Mouse (Mus musculus): Measurements from ENCODE around the gene Mrpl45. TPM values are rescaled to one million over a fixed set of nuclear protein-coding genes. Genes with fewer than 3 reads are reported as not detected.

Mrpl45 gene
- polyA plus RNA-seq, 1 experiment from 2014 or later = 57.2 TPM

DNA sequence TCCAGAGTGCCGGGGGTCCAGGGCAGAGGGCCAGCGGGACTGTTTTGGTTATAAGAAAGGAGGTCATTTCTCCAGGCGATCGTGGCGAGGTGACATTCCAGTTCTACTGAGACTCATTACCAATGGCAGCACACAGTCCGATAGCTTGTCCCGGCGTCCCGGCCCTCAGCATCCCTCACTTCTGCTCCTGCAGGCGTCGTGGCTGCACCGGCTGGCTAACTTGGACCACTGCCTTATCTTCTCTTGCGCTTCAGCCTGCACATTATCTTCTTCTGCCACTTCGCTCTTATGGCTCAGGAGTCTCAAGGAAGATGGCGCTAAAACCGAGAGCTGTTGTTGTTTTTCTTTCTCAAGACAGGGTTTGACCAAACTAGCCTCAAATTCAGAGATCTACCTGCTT lies 14.1 kb upstream of the Mrpl45 start:
- H3K4me2 ChIP-seq (ENCODE audit: low read depth, low read length) = no peak overlapping the region
- H3K27me3 ChIP-seq (ENCODE audit: control insufficient read depth, insufficient read depth, low read length) = no peaks in the 10 kb centered on the region
- no peak overlapping the region for H3K27ac ChIP-seq (replicated peaks; ENCODE audit: low read depth, low read length)
- no peaks in the 10 kb centered on the region for H3K9me3 ChIP-seq (replicated peaks; ENCODE audit: control insufficient read depth, low read length)
- no peak for ATAC-seq (replicated peaks; ENCODE audit: insufficient number of reproducible peaks, low FRiP score, low TSS enrichment, low read depth)
- no peak overlapping the region for H3K9ac ChIP-seq (replicated peaks; ENCODE audit: low read length)
- no peak overlapping the region for H3K4me3 ChIP-seq (ENCODE audit: low read depth, low read length)
- no peak for DNase-seq (ENCODE audit: low spot score)
- H3K4me1 ChIP-seq (ENCODE audit: control insufficient read depth, insufficient read depth, low read length) = no peaks in the 10 kb centered on the region
- H3K36me3 ChIP-seq (replicated peaks; ENCODE audit: control insufficient read depth, insufficient read depth, low read depth, low read length) = no peaks in the 10 kb centered on the region
- WGBS = 87% methylated on average over 16 of the region's 16 CpGs

DNA sequence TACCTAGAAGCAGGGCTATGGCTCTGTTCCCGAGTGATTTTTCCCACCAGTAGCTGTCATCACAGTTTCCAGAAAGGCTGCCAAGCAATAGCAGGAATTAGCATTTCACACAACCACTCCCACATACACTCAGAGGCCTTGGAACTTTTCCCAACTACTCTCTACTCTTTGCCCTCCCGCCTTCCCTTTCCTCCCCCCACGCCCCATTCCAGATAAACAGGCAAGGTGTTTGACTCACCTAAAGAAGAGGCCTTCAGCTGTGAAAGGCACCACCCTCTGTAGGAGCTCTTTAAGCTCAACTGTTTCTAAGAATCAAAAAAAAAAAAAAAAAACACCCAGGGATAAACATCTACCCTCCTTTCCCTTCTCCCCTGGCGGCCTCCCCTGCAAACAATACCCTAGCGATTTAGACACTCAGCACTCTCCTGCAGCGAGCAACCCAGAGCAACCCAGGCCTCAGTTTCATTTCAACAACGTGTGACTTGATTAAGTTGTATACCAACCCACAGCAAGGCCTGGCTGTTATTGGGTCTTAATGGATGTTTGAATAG lies 13.2 kb upstream of the Mrpl45 start:
- Histone ChIP-seq H3K9ac (replicated peaks; ENCODE audit: low read length) (no peak overlapping the region), H3K9me3 (replicated peaks; ENCODE audit: control insufficient read depth, low read length) (no peaks in the 10 kb centered on the region), H3K4me3 (ENCODE audit: low read depth, low read length) (no peak overlapping the region), H3K4me1 (ENCODE audit: control insufficient read depth, insufficient read depth, low read length) (no peaks in the 10 kb centered on the region), H3K36me3 (replicated peaks; ENCODE audit: control insufficient read depth, insufficient read depth, low read depth, low read length) (no peaks in the 10 kb centered on the region), H3K27ac (replicated peaks; ENCODE audit: low read depth, low read length) (no peak overlapping the region), H3K27me3 (ENCODE audit: control insufficient read depth, insufficient read depth, low read length) (no peaks in the 10 kb centered on the region), H3K4me2 (ENCODE audit: low read depth, low read length) (no peak overlapping the region)
- ATAC-seq (replicated peaks; ENCODE audit: insufficient number of reproducible peaks, low FRiP score, low TSS enrichment, low read depth) (no peak), DNase-seq (ENCODE audit: low spot score) (no peak)
- WGBS = 50% methylated on average over 7 of the region's 7 CpGs

DNA sequence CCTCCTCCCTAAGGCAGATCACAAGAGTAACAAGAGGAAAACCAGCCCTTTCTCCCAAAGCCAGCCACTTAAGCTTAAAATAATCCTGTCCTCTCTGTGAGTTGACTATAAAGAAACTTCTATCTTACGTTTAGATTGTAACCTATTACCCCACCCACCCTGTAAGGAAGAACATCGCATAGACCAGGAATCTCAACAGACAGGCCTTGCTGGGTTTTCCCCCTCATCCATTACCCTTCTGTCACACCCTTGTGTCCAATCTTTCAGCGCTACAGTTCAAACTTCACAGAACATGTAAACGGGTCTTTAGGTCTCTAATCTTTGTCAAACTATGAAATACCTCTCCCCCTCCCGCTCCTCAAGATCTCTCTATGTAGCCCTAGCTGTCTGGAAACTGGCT lies 10.9 kb upstream of the Mrpl45 start:
- 76% methylated on average over 5 of the region's 5 CpGs for WGBS
- Histone ChIP-seq H3K4me3 (ENCODE audit: low read depth, low read length) (no peak overlapping the region), H3K4me2 (ENCODE audit: low read depth, low read length) (no peak overlapping the region), H3K36me3 (replicated peaks; ENCODE audit: control insufficient read depth, insufficient read depth, low read depth, low read length) (no peaks in the 10 kb centered on the region), H3K9ac (replicated peaks; ENCODE audit: low read length) (no peak overlapping the region), H3K9me3 (replicated peaks; ENCODE audit: control insufficient read depth, low read length) (no peaks in the 10 kb centered on the region), H3K27me3 (ENCODE audit: control insufficient read depth, insufficient read depth, low read length) (no peaks in the 10 kb centered on the region), H3K4me1 (ENCODE audit: control insufficient read depth, insufficient read depth, low read length) (no peaks in the 10 kb centered on the region), H3K27ac (replicated peaks; ENCODE audit: low read depth, low read length) (no peak overlapping the region)
- no peak for DNase-seq (ENCODE audit: low spot score)
- no peak for ATAC-seq (replicated peaks; ENCODE audit: insufficient number of reproducible peaks, low FRiP score, low TSS enrichment, low read depth)

DNA sequence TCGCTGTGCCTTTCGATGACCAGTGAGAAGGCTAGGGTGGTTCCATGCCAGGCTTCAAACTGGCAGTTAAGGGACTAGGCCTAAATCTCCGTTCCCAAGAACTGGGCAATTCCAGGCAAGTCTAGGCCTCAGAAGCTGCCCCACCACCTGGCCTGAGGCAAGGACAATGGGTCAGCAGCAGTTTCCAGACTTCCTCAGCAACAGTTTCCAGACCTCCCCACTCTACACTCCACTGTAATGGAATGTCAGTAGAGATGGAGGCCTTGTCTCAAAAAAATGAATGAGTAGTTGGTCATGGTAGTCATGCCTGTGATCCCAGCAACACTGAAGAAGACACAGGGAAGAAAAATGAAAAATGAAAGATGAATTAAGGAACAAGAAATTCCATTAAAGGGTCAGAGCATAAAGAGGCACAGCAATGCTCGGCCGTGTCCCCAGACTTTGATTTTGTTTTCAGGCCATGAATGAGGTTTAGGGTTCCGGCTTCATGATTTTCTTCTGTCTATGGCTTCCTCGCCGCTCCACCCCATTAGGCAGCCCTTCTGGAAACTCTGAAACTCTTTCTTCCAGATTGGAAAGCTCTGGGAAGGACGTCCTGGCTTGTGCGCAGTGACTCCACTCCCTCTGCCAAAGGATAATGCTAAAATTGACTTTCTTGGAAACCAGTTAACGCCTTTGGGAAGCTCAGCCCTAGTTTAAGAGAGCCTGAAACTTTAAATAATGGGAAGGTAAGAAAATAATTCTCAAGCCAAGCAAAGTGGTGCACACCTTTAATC lies 8.0 kb upstream of the Mrpl45 start:
- 93% methylated on average over 11 of the region's 11 CpGs for WGBS
- ATAC-seq (replicated peaks; ENCODE audit: insufficient number of reproducible peaks, low FRiP score, low TSS enrichment, low read depth) (no peak), DNase-seq (ENCODE audit: low spot score) (no peak)
- Histone ChIP-seq H3K4me1 (ENCODE audit: control insufficient read depth, insufficient read depth, low read length) (0 out of 2 replicates have a peak, but pooled peaks cover 3% of the 10 kb centered on the region), H3K27me3 (ENCODE audit: control insufficient read depth, insufficient read depth, low read length) (no peaks in the 10 kb centered on the region), H3K9ac (replicated peaks; ENCODE audit: low read length) (no peak overlapping the region), H3K27ac (replicated peaks; ENCODE audit: low read depth, low read length) (no peak overlapping the region), H3K4me3 (ENCODE audit: low read depth, low read length) (no peak overlapping the region), H3K9me3 (replicated peaks; ENCODE audit: control insufficient read depth, low read length) (no peaks in the 10 kb centered on the region), H3K4me2 (ENCODE audit: low read depth, low read length) (no peak overlapping the region), H3K36me3 (replicated peaks; ENCODE audit: control insufficient read depth, insufficient read depth, low read depth, low read length) (no peaks in the 10 kb centered on the region)

GRCm38 (mm10) chr11:97308806-97309450 lies 6.6 kb upstream of the Mrpl45 start:
- 49% methylated on average over 3 of the region's 3 CpGs for WGBS
- no peak overlapping the region; the same call in 1 of the 2 replicates for H3K9ac ChIP-seq (replicated peaks; ENCODE audit: low read length)

DNA sequence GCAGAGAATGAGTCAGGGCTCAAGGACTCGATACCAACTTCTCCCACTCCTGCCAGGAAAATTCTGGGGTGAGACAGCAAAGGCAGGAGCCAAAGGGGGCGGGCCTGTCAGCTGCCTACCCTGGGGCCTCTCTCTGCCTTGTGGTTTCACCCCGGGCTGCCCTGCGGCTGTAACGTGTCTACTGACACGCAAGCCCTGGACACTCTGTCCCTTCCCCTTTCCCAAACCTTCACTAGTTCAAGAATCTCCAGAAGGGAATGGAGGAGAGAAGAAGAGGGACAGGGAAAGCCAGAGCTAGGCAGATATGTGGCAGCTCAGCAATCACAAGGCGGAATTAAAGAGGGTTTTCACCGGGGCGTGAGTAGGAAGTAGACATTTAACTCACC lies 6.1 kb upstream of the Mrpl45 start:
- WGBS = 2% methylated on average over 9 of the region's 9 CpGs
- no peak overlapping the region for H3K27ac ChIP-seq (replicated peaks; ENCODE audit: low read depth, low read length)

More at GRCm38 (mm10) chr11:97308806-97309450, 6.6 kb upstream of the Mrpl45 start:
- DNase-seq (ENCODE audit: low spot score) (no peak), ATAC-seq (replicated peaks; ENCODE audit: insufficient number of reproducible peaks, low FRiP score, low TSS enrichment, low read depth) (no peak)
- Histone ChIP-seq H3K4me3 (ENCODE audit: low read depth, low read length) (peak overlapping the region; percentile 32), H3K9me3 (replicated peaks; ENCODE audit: control insufficient read depth, low read length) (no peaks in the 10 kb centered on the region), H3K27ac (replicated peaks; ENCODE audit: low read depth, low read length) (no peak overlapping the region), H3K36me3 (replicated peaks; ENCODE audit: control insufficient read depth, insufficient read depth, low read depth, low read length) (no peaks in the 10 kb centered on the region), H3K4me1 (ENCODE audit: control insufficient read depth, insufficient read depth, low read length) (0 out of 2 replicates have a peak, but pooled peaks cover 3% of the 10 kb centered on the region), H3K27me3 (ENCODE audit: control insufficient read depth, insufficient read depth, low read length) (no peaks in the 10 kb centered on the region), H3K4me2 (ENCODE audit: low read depth, low read length) (peak overlapping the region; percentile 64; the same call in 1 of the 2 replicates)

GRCm38 (mm10) chr11:97309911-97310571 lies 5.5 kb upstream of the Mrpl45 start:
- Histone ChIP-seq H3K4me3 (ENCODE audit: low read depth, low read length) (peak overlapping the region; percentile 32), H3K27me3 (ENCODE audit: control insufficient read depth, insufficient read depth, low read length) (no peaks in the 10 kb centered on the region), H3K9ac (replicated peaks; ENCODE audit: low read length) (peak overlapping the region; percentile 43), H3K9me3 (replicated peaks; ENCODE audit: control insufficient read depth, low read length) (no peaks in the 10 kb centered on the region), H3K4me2 (ENCODE audit: low read depth, low read length) (peak overlapping the region; percentile 64), H3K36me3 (replicated peaks; ENCODE audit: control insufficient read depth, insufficient read depth, low read depth, low read length) (no peaks in the 10 kb centered on the region), H3K4me1 (ENCODE audit: control insufficient read depth, insufficient read depth, low read length) (0 out of 2 replicates have a peak, but pooled peaks cover 3% of the 10 kb centered on the region), H3K27ac (replicated peaks; ENCODE audit: low read depth, low read length) (no peak overlapping the region)
- peak; percentile 58 for ATAC-seq (replicated peaks; ENCODE audit: insufficient number of reproducible peaks, low FRiP score, low TSS enrichment, low read depth)
- peak; percentile 94 for DNase-seq (ENCODE audit: low spot score)
- WGBS = 1% methylated on average over 25 of the region's 25 CpGs

More for the DNA sequence above, 6.1 kb upstream of the Mrpl45 start:
- Histone ChIP-seq H3K4me2 (ENCODE audit: low read depth, low read length) (peak overlapping the region; percentile 64), H3K27me3 (ENCODE audit: control insufficient read depth, insufficient read depth, low read length) (no peaks in the 10 kb centered on the region), H3K36me3 (replicated peaks; ENCODE audit: control insufficient read depth, insufficient read depth, low read depth, low read length) (no peaks in the 10 kb centered on the region), H3K9me3 (replicated peaks; ENCODE audit: control insufficient read depth, low read length) (no peaks in the 10 kb centered on the region), H3K4me3 (ENCODE audit: low read depth, low read length) (peak overlapping the region; percentile 32), H3K4me1 (ENCODE audit: control insufficient read depth, insufficient read depth, low read length) (0 out of 2 replicates have a peak, but pooled peaks cover 3% of the 10 kb centered on the region), H3K9ac (replicated peaks; ENCODE audit: low read length) (peak overlapping the region; percentile 43)
- no peak for DNase-seq (ENCODE audit: low spot score)
- ATAC-seq (replicated peaks; ENCODE audit: insufficient number of reproducible peaks, low FRiP score, low TSS enrichment, low read depth) = no peak

Measured in embryonic facial prominence, embryonic 11.5 days (tissue).